Mouse (Mus musculus): ENCODE measurements around the gene Gsdma.
"Not testable (repeated sequence)": the region's sequence is repeated elsewhere in the genome, so short reads cannot be mapped to it uniquely, and the experiment has no call there.

- not testable (repeated sequence) for TF ChIP-seq EP300 (IDR thresholded peaks at IDR 0.05; ENCODE audit: low read depth)
- peak; percentile 80 for TF ChIP-seq CTCF (IDR thresholded peaks at IDR 0.05; ENCODE audit: low read depth)
Measured at GRCm38 (mm10) chr11:98655076-98655475, 9.1 kb upstream of the Gsdma start.

All from liver, postnatal 0 days (tissue).